Mouse (Mus musculus) bone marrow, adult 2 months (tissue): ENCODE results near the gene Atp11b.

Experiments used
- CTCF ChIP-seq: fragments of 200-500 bp; IDR thresholded peaks from 2 replicates; pipeline ENCODE4 v1.5.1; 2011; ENCODE audit warnings: low read length, control low read depth; ENCODE audit not compliant: control insufficient read depth, insufficient read depth
- POLR2A ChIP-seq: fragments of 200-500 bp; IDR thresholded peaks from 2 replicates; pipeline ENCODE4 v1.6.1; 2011; ENCODE audit warnings: low read depth, mild to moderate bottlenecking, control low read depth, low read length, borderline replicate concordance; ENCODE audit not compliant: control insufficient read depth

- TF ChIP-seq POLR2A (no peak), CTCF (no peak)
These were observed 19.4 kb upstream of the Atp11b start for GRCm38 (mm10) chr3:35734509-35734908.
